Mouse (Mus musculus) bone marrow macrophage, adult 2 months (primary cell): ENCODE data around the gene Clic5.

ENCODE experiments used
- CTCF ChIP-seq: IDR thresholded peaks from 2 replicates; pipeline ENCODE4 v1.5.1; 2012; ENCODE audit warnings: low read depth, mild to moderate bottlenecking, low read length, moderate library complexity
- POLR2A ChIP-seq: IDR thresholded peaks from 2 replicates; pipeline ENCODE4 v1.6.1; 2012; ENCODE audit warnings: mild to moderate bottlenecking, low read depth, low read length, borderline replicate concordance

DNA sequence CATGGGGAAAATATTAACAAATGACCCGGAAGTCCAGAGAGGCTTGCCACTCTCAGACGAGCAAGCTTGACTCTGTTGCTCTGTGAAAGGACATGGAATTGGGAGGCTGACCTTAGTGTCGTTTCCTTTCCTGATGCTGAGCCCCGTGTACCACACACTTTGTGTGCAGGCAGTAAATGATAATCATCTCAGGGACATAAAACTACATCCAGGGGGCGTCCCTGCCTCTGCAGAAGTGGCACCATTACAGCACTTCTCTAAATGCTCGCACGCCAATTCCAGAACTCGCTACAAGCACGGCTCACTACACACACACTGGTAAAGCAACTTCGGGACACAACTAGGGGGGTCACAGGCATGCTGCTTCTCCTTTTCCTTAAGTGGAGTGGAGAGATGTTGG lies 136.9 kb downstream of the Clic5 start:
- no peak for TF ChIP-seq CTCF
- TF ChIP-seq POLR2A, result no peak
